Comparison of ENCODE assay signal across 7 mouse cellular contexts in the genomic region with DNA sequence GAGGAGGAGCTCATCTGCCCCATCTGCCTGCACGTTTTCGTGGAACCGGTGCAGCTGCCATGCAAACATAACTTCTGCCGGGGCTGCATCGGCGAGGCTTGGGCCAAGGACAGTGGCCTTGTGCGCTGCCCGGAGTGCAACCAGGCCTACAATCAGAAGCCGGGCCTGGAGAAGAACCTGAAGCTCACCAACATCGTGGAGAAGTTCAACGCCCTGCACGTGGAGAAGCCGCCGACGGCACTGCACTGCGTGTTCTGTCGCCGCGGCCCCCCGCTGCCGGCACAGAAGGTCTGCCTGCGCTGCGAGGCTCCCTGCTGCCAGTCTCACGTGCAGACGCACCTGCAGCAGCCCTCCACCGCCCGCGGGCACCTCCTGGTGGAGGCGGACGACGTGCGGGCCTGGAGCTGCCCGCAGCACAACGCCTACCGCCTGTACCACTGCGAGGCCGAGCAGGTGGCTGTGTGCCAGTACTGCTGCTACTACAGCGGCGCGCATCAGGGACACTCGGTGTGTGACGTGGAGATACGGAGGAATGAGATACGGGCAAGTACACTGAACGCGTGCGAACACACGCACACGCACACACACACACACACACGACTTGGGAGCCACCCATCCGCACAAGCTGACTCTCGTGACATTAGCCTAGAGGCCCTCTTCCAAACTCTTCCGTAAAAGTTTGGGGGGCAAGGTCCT. TPM values are rescaled to one million over a fixed set of nuclear protein-coding genes. Genes with fewer than 3 reads are reported as not detected.
DNase-seq lines count a peak whose midpoint lies in the region; ATAC-seq and TF ChIP-seq lines count a peak whose summit lies in the region.

No protein-coding gene starts in this region.

- ATAC-seq in limb, embryonic 11.5 days (ENCODE audit: insufficient number of reproducible peaks, low FRiP score, low TSS enrichment, low read depth): no peak
- ATAC-seq in midbrain, embryonic 12.5 days (ENCODE audit: low FRiP score, low read depth): no peak

- TF ChIP-seq POLR2A in cortical plate, adult 2 months (IDR thresholded peaks at IDR 0.05; ENCODE audit: extremely low read depth, insufficient read depth, low read length): peak; percentile 39; the same call in 1 of the 2 replicates

- no peaks in the 10 kb centered on the region for H3K27me3 ChIP-seq in limb, embryonic 11.5 days (ENCODE audit: control insufficient read depth, insufficient read depth, low read length)
- no peaks in the 10 kb centered on the region for H3K27me3 ChIP-seq in midbrain, embryonic 12.5 days

- H3K9ac ChIP-seq in limb, embryonic 11.5 days (ENCODE audit: low read length): peak overlapping the region; percentile 93
- H3K9ac ChIP-seq in midbrain, embryonic 12.5 days (replicated peaks): peak overlapping the region; percentile 99

- DNase-seq in adrenal gland, adult 18-20 months (ENCODE audit: low spot score in 2 of 2): peak; percentile 77 to 81
- peak; percentile 86 for DNase-seq in gastrocnemius, postnatal 25 days
- peak; percentile 86 for DNase-seq in kidney, adult 11 months
- peak; percentile 78 for DNase-seq in limb, embryonic 11.5 days (ENCODE audit: low spot score)
- DNase-seq in spleen, adult 18-20 months: peak; percentile 78 to 82

- no peaks in the 10 kb centered on the region for H3K9me3 ChIP-seq in limb, embryonic 11.5 days (ENCODE audit: control insufficient read depth, low read length)
- H3K9me3 ChIP-seq in midbrain, embryonic 12.5 days: no peaks in the 10 kb centered on the region

- peaks cover 14% of the 10 kb centered on the region for H3K4me1 ChIP-seq in cortical plate, adult 2 months (ENCODE audit: control insufficient read depth, insufficient read depth, low read length)
- peaks cover 30% of the 10 kb centered on the region for H3K4me1 ChIP-seq in limb, embryonic 11.5 days (ENCODE audit: control insufficient read depth, insufficient read depth, low read length)
- peaks cover 41% of the 10 kb centered on the region for H3K4me1 ChIP-seq in midbrain, embryonic 12.5 days

- peak overlapping the region; percentile 100 for H3K27ac ChIP-seq in cortical plate, adult 2 months (ENCODE audit: insufficient read depth, low read length)
- peak overlapping the region; percentile 98 for H3K27ac ChIP-seq in limb, embryonic 11.5 days (replicated peaks; ENCODE audit: low read depth, low read length)
- H3K27ac ChIP-seq in midbrain, embryonic 12.5 days (replicated peaks): peak overlapping the region; percentile 100

- H3K4me2 ChIP-seq in limb, embryonic 11.5 days (ENCODE audit: low read depth, severe bottlenecking): peak overlapping the region; percentile 99
- H3K4me2 ChIP-seq in midbrain, embryonic 12.5 days (replicated peaks): peak overlapping the region; percentile 94

- peak overlapping the region; percentile 84 for H3K4me3 ChIP-seq in cortical plate, adult 2 months (ENCODE audit: insufficient read depth, low read length)
- peak overlapping the region; percentile 75 for H3K4me3 ChIP-seq in limb, embryonic 11.5 days (ENCODE audit: low read depth, low read length)
- H3K4me3 ChIP-seq in midbrain, embryonic 12.5 days: peak overlapping the region; percentile 66

- peaks cover 2% of the 10 kb centered on the region; the same call in 1 of the 2 replicates for H3K36me3 ChIP-seq in limb, embryonic 11.5 days (ENCODE audit: control insufficient read depth, insufficient read depth, low read length)
- H3K36me3 ChIP-seq in midbrain, embryonic 12.5 days: peaks cover 25% of the 10 kb centered on the region; the same call in 1 of the 2 replicates

- WGBS in limb, embryonic 11.5 days: under 1% methylated on average over 53 of the region's 53 CpGs
- under 1% methylated on average over 53 of the region's 53 CpGs for WGBS in midbrain, embryonic 12.5 days

- TF ChIP-seq CTCF in cortical plate, adult 2 months (IDR thresholded peaks at IDR 0.05; ENCODE audit: extremely low read depth, insufficient read depth, low read length): no peak

RNA-seq across cellular contexts. Expression of gene Trim8, which starts 1.1 kb away (rescaled TPM):
- 10 to 100 TPM; 46.5 to 56.8 TPM for total RNA-seq in adrenal gland, adult 18-20 months (2021)
- polyA plus RNA-seq in cortical plate, adult 2 months (2012; rRNA removed): 44.7 and 47.1 TPM in 2 replicates
- total RNA-seq in gastrocnemius, postnatal 25 days (2021): 10 to 100 TPM; 19.1 to 20.6 TPM
- polyA plus RNA-seq in limb, embryonic 11.5 days (2014; fragmentation: Nextera tagmentation; extraction: Ambion mirVana): 16.7 and 18.0 TPM in 2 replicates
- polyA plus RNA-seq in midbrain, embryonic 12.5 days (2016; fragmentation: Nextera tagmentation; extraction: Ambion mirVana): 38.5 and 53.9 TPM in 2 replicates
